Mouse (Mus musculus): ENCODE data around the gene Tcf7. TPM values are rescaled to one million over a fixed set of nuclear protein-coding genes. Genes with fewer than 3 reads are reported as not detected.

Tcf7 gene
- polyA plus RNA-seq, 1 experiment: 0.38 TPM

DNA sequence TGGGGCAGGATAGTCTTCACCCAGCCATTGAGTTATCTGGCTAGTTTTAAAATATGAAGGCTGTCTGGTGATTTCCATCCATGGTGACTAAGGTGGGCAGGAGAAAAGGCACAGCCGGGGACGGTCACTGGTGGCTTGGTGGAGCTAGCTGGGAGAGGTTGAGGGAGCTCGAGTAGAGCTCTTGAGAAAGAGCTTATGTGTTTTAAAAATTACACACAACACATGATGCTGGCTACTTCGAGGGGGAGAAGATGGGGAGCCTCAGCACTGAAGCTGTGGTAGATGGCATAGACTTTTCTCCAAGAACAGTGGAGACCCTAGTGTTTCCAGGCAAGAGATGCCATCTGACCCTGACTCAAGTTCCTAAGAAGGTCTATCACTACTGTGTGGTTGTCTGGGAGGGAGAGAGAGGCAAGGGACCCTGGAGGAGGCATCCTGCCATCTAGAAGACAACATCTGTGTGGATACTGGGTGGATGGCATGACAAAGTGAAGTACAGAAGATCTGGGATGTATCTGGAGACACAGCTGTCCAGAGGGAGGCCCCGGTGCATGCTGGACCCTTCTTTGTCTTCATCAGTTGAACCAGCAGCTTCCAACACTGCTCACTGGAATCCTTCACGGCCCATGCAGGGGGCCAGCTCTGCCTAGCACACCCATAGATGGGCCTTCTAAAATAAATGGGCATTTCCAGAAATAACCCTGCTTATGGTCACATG, 5.2 kb downstream of the Tcf7 start:
- Histone ChIP-seq H3K9me3 (no peaks in the 10 kb centered on the region), H3K36me3 (replicated peaks; ENCODE audit: low read length) (no peaks in the 10 kb centered on the region), H3K4me1 (peaks cover 17% of the 10 kb centered on the region), H3K4me3 (replicated peaks) (no peak overlapping the region), H3K27me3 (replicated peaks) (peaks cover 96% of the 10 kb centered on the region)
- no peak for TF ChIP-seq GATA1 (IDR thresholded peaks at IDR 0.05; ENCODE audit: borderline replicate concordance, low read length)
- TF ChIP-seq FLI1 (IDR thresholded peaks at IDR 0.05; ENCODE audit: low read length): no peak

DNA sequence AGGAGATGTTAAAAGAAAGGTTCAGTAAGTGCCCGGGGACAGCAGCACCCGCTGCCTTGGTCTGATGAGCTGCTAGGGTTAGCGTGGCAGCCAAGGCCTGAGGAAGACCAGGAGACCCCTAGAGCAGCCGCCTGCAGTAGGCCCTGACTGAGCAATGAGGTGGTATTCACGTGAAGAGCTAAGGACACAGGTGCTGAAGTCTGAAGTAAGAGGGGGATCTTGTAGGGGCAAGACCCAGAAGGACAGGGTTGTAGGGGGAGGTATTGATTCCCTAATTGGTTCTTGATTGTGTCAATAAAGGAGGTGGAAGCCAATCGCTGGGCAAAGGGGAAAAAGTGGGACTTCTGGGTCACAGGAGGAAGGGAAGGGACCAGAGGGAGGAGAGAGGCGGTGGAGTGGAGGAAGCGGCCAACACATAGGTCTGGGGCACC, 5.8 kb downstream of the Tcf7 start:
- no peak for TF ChIP-seq GATA1 (IDR thresholded peaks at IDR 0.05; ENCODE audit: borderline replicate concordance, low read length)
- no peak for TF ChIP-seq FLI1 (IDR thresholded peaks at IDR 0.05; ENCODE audit: low read length)
- Histone ChIP-seq H3K4me1 (peaks cover 19% of the 10 kb centered on the region), H3K4me3 (replicated peaks) (no peak overlapping the region), H3K36me3 (replicated peaks; ENCODE audit: low read length) (no peaks in the 10 kb centered on the region), H3K9me3 (no peaks in the 10 kb centered on the region), H3K27me3 (replicated peaks) (peaks cover 95% of the 10 kb centered on the region)

GRCm38 (mm10) chr11:52275774-52276555, 6.8 kb downstream of the Tcf7 start:
- Histone ChIP-seq H3K4me3 (replicated peaks) (no peak overlapping the region), H3K4me1 (peaks cover 19% of the 10 kb centered on the region), H3K36me3 (replicated peaks; ENCODE audit: low read length) (no peaks in the 10 kb centered on the region), H3K9me3 (no peaks in the 10 kb centered on the region), H3K27me3 (replicated peaks) (peaks cover 87% of the 10 kb centered on the region)
- TF ChIP-seq GATA1 (IDR thresholded peaks at IDR 0.05; ENCODE audit: borderline replicate concordance, low read length) (no peak), FLI1 (IDR thresholded peaks at IDR 0.05; ENCODE audit: low read length) (no peak)

DNA sequence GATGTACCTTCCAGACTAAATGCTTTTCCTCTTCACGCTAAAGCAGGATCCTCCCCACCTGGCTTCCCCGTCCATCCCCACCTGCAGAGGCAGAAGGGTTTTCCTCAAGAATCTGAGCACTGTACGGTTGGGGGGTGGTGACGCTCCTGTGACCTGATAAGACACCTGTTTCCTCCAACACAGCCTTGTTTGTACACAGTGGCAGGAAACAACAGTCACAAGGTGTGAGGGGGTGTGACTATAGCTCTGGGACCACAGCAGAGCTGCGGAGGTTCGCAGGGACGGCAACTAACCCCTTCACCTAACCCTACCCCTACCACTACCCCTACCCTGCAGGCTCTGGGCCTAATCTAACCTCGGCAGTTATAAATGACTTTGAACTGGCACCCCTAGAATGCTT, 7.4 kb downstream of the Tcf7 start:
- Histone ChIP-seq H3K4me1 (peaks cover 19% of the 10 kb centered on the region), H3K27me3 (replicated peaks) (peaks cover 86% of the 10 kb centered on the region), H3K9me3 (no peaks in the 10 kb centered on the region), H3K4me3 (replicated peaks) (no peak overlapping the region), H3K36me3 (replicated peaks; ENCODE audit: low read length) (no peaks in the 10 kb centered on the region)
- TF ChIP-seq GATA1 (IDR thresholded peaks at IDR 0.05; ENCODE audit: borderline replicate concordance, low read length) (no peak), FLI1 (IDR thresholded peaks at IDR 0.05; ENCODE audit: low read length) (no peak)

GRCm38 (mm10) chr11:52274456-52275112, 8.2 kb downstream of the Tcf7 start:
- Histone ChIP-seq H3K4me1 (peaks cover 19% of the 10 kb centered on the region), H3K4me3 (replicated peaks) (no peak overlapping the region), H3K9me3 (no peaks in the 10 kb centered on the region), H3K27me3 (replicated peaks) (peaks cover 85% of the 10 kb centered on the region), H3K36me3 (replicated peaks; ENCODE audit: low read length) (no peaks in the 10 kb centered on the region)
- TF ChIP-seq FLI1 (IDR thresholded peaks at IDR 0.05; ENCODE audit: low read length): no peak

DNA sequence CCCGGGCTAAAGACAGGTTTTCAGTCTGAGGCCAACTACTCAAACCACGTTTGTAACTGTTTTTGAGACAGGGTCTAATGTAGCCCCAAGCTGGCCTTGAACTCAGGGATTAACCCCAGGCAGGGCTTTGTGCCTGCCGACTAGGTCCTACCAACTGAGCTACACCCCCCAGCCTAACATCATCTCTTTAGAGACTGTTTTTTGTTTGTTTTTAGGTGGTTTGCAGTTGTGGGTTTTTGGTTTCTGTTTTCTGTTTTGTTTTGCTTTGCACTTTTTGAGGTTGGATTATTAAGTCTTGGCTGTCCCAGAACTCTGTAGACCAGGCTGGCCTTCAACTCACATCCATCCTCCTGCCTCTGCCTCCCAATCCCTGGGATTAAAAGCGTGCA, 8.9 kb downstream of the Tcf7 start:
- TF ChIP-seq FLI1 (IDR thresholded peaks at IDR 0.05; ENCODE audit: low read length): no peak
- no peak for TF ChIP-seq GATA1 (IDR thresholded peaks at IDR 0.05; ENCODE audit: borderline replicate concordance, low read length)
- Histone ChIP-seq H3K27me3 (replicated peaks) (peaks cover 85% of the 10 kb centered on the region), H3K36me3 (replicated peaks; ENCODE audit: low read length) (no peaks in the 10 kb centered on the region), H3K4me3 (replicated peaks) (no peak overlapping the region), H3K9me3 (no peaks in the 10 kb centered on the region), H3K4me1 (peaks cover 19% of the 10 kb centered on the region)

DNA sequence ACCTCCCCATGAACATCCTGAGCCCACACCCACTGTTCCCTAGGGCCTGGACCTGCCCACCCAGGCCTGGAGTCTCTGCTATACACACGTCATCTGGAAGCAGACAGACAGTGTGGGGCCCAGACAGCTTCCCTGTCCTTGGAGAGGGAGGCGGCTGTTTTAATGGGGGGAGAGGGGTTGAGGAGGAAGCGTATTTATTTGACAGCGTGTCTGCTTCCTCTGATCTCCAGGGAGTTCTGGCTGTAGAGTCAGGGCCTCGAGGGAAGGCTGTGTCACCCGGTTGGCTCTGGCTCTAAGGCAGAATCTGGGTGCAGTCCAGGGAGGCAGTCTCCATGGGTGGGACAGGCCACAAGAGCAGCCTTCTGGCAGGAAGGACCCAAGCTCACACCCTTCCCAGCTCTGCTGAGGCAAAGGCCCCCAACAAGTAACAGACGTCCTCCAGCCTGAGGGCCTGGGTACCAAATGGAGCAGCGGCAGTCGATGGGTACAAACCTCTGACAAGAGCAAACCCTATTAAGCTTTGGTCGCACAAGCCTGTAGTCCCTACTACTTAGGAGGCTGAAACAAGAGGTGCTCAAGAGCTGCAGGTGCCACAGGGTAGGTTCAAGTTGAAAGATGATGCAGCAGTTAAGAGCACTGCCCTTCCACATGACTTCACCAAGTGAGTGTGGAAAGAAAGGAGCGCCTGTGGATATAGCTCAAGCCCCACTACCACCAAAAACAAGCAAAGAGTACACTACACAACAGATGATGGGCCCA, 9.5 kb downstream of the Tcf7 start:
- Histone ChIP-seq H3K27me3 (replicated peaks) (peaks cover 87% of the 10 kb centered on the region), H3K4me1 (peaks cover 23% of the 10 kb centered on the region), H3K4me3 (replicated peaks) (no peak overlapping the region), H3K36me3 (replicated peaks; ENCODE audit: low read length) (no peaks in the 10 kb centered on the region), H3K9me3 (no peaks in the 10 kb centered on the region)
- TF ChIP-seq FLI1 (IDR thresholded peaks at IDR 0.05; ENCODE audit: low read length) (no peak), GATA1 (IDR thresholded peaks at IDR 0.05; ENCODE audit: borderline replicate concordance, low read length) (no peak)

DNA sequence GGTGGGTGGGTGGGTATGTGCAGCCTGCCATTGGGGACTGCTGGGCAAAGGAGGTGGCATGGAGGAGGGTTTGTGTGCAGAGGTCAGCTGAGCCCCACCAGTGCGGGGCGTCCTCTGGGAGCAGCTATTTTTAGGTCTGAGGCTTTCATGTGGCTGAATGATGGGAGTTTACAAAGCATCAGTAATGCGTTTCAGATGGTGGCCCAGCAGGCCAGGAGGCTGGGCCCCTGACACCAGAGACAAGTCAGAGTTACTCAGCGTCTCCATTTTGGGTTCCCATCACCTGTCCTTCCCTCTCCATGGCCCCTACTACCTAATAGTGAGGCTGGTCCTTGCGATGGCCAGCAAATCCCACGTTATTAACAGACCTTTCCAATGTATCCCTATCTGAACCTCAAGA, 10.2 kb downstream of the Tcf7 start:
- peaks cover 87% of the 10 kb centered on the region for H3K27me3 ChIP-seq (replicated peaks)
- H3K4me3 ChIP-seq (replicated peaks): no peak overlapping the region
- TF ChIP-seq FLI1 (IDR thresholded peaks at IDR 0.05; ENCODE audit: low read length) (no peak), GATA1 (IDR thresholded peaks at IDR 0.05; ENCODE audit: borderline replicate concordance, low read length) (no peak)
- H3K9me3 ChIP-seq: no peaks in the 10 kb centered on the region
- H3K4me1 ChIP-seq: peaks cover 30% of the 10 kb centered on the region
- H3K36me3 ChIP-seq (replicated peaks; ENCODE audit: low read length): no peaks in the 10 kb centered on the region

- no peak for TF ChIP-seq GATA1 (IDR thresholded peaks at IDR 0.05; ENCODE audit: borderline replicate concordance, low read length)
- TF ChIP-seq FLI1 (IDR thresholded peaks at IDR 0.05; ENCODE audit: low read length): no peak
- Histone ChIP-seq H3K36me3 (replicated peaks; ENCODE audit: low read length) (no peaks in the 10 kb centered on the region), H3K27me3 (replicated peaks) (peaks cover 85% of the 10 kb centered on the region), H3K4me3 (replicated peaks) (no peak overlapping the region), H3K4me1 (peaks cover 33% of the 10 kb centered on the region), H3K9me3 (no peaks in the 10 kb centered on the region)
Measured at GRCm38 (mm10) chr11:52271765-52272495, 10.9 kb downstream of the Tcf7 start.

Data from megakaryocyte, embryonic 14.5 days (primary cell).